Mouse (Mus musculus) lung, adult 2 months (tissue): ENCODE data around the gene Cacna1a. TPM values are rescaled to one million over a fixed set of nuclear protein-coding genes. Genes with fewer than 3 reads are reported as not detected.
A peak's percentile ranks its signal among the peaks of the same experiment; 100 is the strongest.
"Not testable (repeated sequence)": the region's sequence is repeated elsewhere in the genome, so short reads cannot be mapped to it uniquely, and the experiment has no call there.

Source experiments
- DNase-seq: peaks from one replicate; pipeline ENCODE4 v3.0.0; 2022
- H3K4me1 ChIP-seq: fragments of 200-500 bp; 2 replicates; pipeline ENCODE4 v1.6.1; 2011; ENCODE audit warnings: low read length; ENCODE audit not compliant: control insufficient read depth, insufficient read depth
- H3K4me3 ChIP-seq: fragments of 200-500 bp; replicated peaks from 2 replicates; pipeline ENCODE3; 2011; ENCODE audit warnings: low read depth, mild to moderate bottlenecking, control low read depth, low read length; ENCODE audit errors: extremely low read depth
- CTCF ChIP-seq: fragments of 200-500 bp; IDR thresholded peaks from 2 replicates; pipeline ENCODE4 v1.5.1; 2011; ENCODE audit warnings: mild to moderate bottlenecking, low read length, control low read depth; ENCODE audit not compliant: insufficient read depth
- POLR2A ChIP-seq: fragments of 200-500 bp; IDR thresholded peaks from 2 replicates; pipeline ENCODE4 v1.6.1; 2011; ENCODE audit warnings: low read depth, mild to moderate bottlenecking, control low read depth, low read length, borderline replicate concordance; ENCODE audit errors: extremely low read depth
- WGBS: fragments of 180-500 bp; shearing (Covaris S2); methylation state at CpG from one replicate; pipeline ENCODE4 v1.1.7; 2018; 5-methylcytosine and 5-hydroxymethylcytosine counted together
- polyA plus RNA-seq: library from polyadenylated mRNA; depleted of rRNA; stranded (reverse); fragments of >200 nt; gene quantifications from 2 replicates; pipeline ENCODE4 v1.2.3, GENCODE M21; 2012

Gene Cacna1a
- polyA plus RNA-seq, 1 experiment, result 13.3 TPM

GRCm38 (mm10) chr8:84501181-84501580 is 112.9 kb downstream of the Cacna1a start:
- Histone ChIP-seq H3K4me1 (no peaks in the 10 kb centered on the region), H3K4me3 (no peak overlapping the region)
- WGBS, result 33% methylated on average over 5 of the region's 5 CpGs
- TF ChIP-seq POLR2A, result no peak
- TF ChIP-seq CTCF, result no peak
- no peak for DNase-seq

GRCm38 (mm10) chr8:84501671-84502308 is 113.5 kb downstream of the Cacna1a start:
- TF ChIP-seq CTCF, result no peak
- TF ChIP-seq POLR2A, result no peak
- 75% methylated on average over 10 of the region's 10 CpGs for WGBS
- no peak for DNase-seq
- Histone ChIP-seq H3K4me3 (no peak overlapping the region), H3K4me1 (no peaks in the 10 kb centered on the region)

- 78% methylated on average over 4 of the region's 4 CpGs for WGBS
- TF ChIP-seq CTCF, result no peak
- TF ChIP-seq POLR2A, result no peak
- Histone ChIP-seq H3K4me1 (no peaks in the 10 kb centered on the region), H3K4me3 (no peak overlapping the region)
- DNase-seq, result no peak
Observed at GRCm38 (mm10) chr8:84502638-84503037, 114.4 kb downstream of the Cacna1a start.

DNA sequence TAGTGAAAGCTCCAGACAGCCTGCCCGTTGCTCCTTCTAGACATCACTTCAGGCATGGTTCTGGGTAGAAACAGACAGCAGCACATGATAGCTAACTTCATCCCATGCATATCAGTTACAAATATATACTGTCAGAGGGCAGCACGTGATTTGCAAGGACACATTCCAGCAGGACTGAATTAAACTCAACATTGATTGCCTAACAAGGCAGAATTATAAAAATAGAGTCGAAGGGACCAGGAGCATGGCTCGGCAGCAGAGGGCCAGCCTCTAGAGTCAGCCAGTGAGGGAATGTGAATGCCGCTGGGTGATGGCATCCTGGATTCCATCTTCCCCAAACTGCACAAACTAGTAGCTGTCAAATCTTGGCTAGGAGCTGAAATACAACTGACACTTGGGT is 119.0 kb downstream of the Cacna1a start:
- Histone ChIP-seq H3K4me3 (no peak overlapping the region), H3K4me1 (no peaks in the 10 kb centered on the region)
- no peak for DNase-seq
- TF ChIP-seq CTCF (no peak), POLR2A (no peak)
- 68% methylated on average over 5 of the region's 5 CpGs for WGBS

DNA sequence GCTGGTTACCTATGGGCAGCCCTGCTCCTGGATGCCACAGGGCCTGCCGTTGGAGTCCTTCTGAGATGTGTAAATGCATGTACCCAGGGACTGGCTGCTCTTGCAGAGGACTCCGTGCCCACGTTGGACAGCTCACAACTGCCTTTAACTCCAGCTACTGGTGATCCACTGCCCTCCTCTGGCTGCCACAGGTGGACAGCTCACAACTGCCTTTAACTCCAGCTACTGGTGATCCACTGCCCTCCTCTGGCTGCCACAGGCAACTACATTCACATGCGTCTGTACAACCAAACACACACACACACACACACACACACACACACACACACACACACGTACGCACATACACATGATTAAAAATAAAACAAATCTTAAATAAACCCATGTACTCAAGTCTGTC is 121.5 kb downstream of the Cacna1a start:
- H3K4me3 ChIP-seq, H3K4me1 ChIP-seq, DNase-seq: not testable (repeated sequence)
- 78% methylated on average over 6 of the region's 6 CpGs for WGBS
- TF ChIP-seq CTCF, result 0 out of 2 replicates have a peak, but pooled peaks have one; percentile 4

GRCm38 (mm10) chr8:84511621-84512020 is 123.4 kb downstream of the Cacna1a start:
- TF ChIP-seq CTCF (no peak), POLR2A (no peak)
- Histone ChIP-seq H3K4me1 (no peaks in the 10 kb centered on the region), H3K4me3 (no peak overlapping the region)
- WGBS, result 86% methylated on average over 13 of the region's 13 CpGs
- no peak for DNase-seq

GRCm38 (mm10) chr8:84513765-84514164 is 125.5 kb downstream of the Cacna1a start:
- TF ChIP-seq CTCF, result peak; percentile 49
- TF ChIP-seq POLR2A, result no peak
- Histone ChIP-seq H3K4me1 (no peaks in the 10 kb centered on the region), H3K4me3 (no peak overlapping the region)
- WGBS, result 11% methylated on average over 2 of the region's 2 CpGs
- DNase-seq, result peak; percentile 8

DNA sequence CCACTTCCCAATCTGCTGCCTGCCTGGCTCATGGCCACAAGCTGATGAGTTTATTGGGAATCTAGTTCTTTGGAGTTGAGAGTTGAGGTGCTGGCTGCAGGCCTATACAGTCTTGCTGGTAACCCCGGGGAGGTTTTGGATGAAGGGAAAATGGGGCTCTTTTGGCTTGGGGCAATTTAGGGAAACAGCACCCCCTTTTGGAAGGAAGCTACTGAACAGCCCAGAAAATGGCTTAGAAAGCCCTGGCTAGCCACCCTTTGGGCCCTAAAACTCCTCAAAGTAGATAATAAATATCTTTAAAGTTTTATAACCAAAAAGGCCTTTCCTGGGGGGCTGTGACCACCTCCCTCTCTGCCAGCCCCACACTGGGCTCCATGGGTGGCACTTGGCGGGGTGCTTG is 129.9 kb downstream of the Cacna1a start:
- 72% methylated on average over 2 of the region's 2 CpGs for WGBS
- Histone ChIP-seq H3K4me1 (no peaks in the 10 kb centered on the region), H3K4me3 (no peak overlapping the region)
- TF ChIP-seq CTCF, result no peak
- TF ChIP-seq POLR2A, result no peak
- DNase-seq, result no peak

GRCm38 (mm10) chr8:84518720-84519119 is 130.5 kb downstream of the Cacna1a start:
- DNase-seq, result no peak
- Histone ChIP-seq H3K4me1 (no peaks in the 10 kb centered on the region), H3K4me3 (no peak overlapping the region)
- TF ChIP-seq CTCF (no peak), POLR2A (no peak)
- 91% methylated on average over 6 of the region's 6 CpGs for WGBS

GRCm38 (mm10) chr8:84519767-84520626 is 131.8 kb downstream of the Cacna1a start:
- H3K4me3 ChIP-seq, result no peak overlapping the region
- WGBS, result 49% methylated on average over 17 of the region's 17 CpGs
- no peak for DNase-seq
- H3K4me1 ChIP-seq, result no peaks in the 10 kb centered on the region
- TF ChIP-seq POLR2A (no peak), CTCF (no peak)
